Mouse (Mus musculus) embryonic facial prominence, embryonic 11.5 days (tissue): ENCODE results near the gene Fam71b. TPM values are rescaled to one million over a fixed set of nuclear protein-coding genes. Genes with fewer than 3 reads are reported as not detected.

Experiments
- polyA plus RNA-seq: library from polyadenylated mRNA; unstranded; fragments of >200 nt; fragmentation: Nextera tagmentation; extraction: Ambion mirVana; gene quantifications from 2 replicates; pipeline ENCODE4 v1.2.1, GENCODE M21; 2014

Fam71b gene
- polyA plus RNA-seq, 1 experiment from 2014 or later, result not detected

Other genes with a start within 250 kb of the Fam71b start
- 0.36 and 0.86 TPM in 2 replicates for gene Nipal4, start 230.1 kb upstream of the Fam71b start, polyA plus RNA-seq
- gene Fndc9, start 161.0 kb upstream of the Fam71b start, polyA plus RNA-seq, result 0.24 and 0.26 TPM in 2 replicates
- 16.8 and 23.0 TPM in 2 replicates for gene Cyfip2, start 83.7 kb upstream of the Fam71b start, polyA plus RNA-seq
- gene Itk, start 7.0 kb upstream of the Fam71b start, polyA plus RNA-seq, result not detected in 2 replicates
- gene Med7, start 40.4 kb downstream of the Fam71b start, polyA plus RNA-seq, result 113 and 114 TPM in 2 replicates
- gene Havcr2, start 58.4 kb downstream of the Fam71b start, polyA plus RNA-seq, result 0.26 TPM in 1 of 2 replicates, not detected in the other
- gene Gm12169, start 127.7 kb downstream of the Fam71b start, polyA plus RNA-seq, result not detected in 2 replicates
- gene BC053393, start 175.0 kb downstream of the Fam71b start, polyA plus RNA-seq, result not detected in 2 replicates
- not detected in 2 replicates for gene Dppa1, start 232.7 kb downstream of the Fam71b start, polyA plus RNA-seq